Comparison of ENCODE assay signal across 18 mouse cellular contexts in genomic region chr9:70281407-70281806, GRCm38 (mm10).
"Had no signal": no experiment of that assay in that cellular context is flagged by ENCODE, and none has a peak within 500 bp of the region (broad histone marks: within the 10 kb centered on the region; RNA-seq: fewer than 3 reads in every experiment).

No protein-coding gene starts in this region.

- H3K27me3 ChIP-seq: intestine, embryonic 15.5 days had no signal

- ATAC-seq: intestine, embryonic 15.5 days; liver, postnatal 0 days; lung, postnatal 0 days had no signal

- H3K9me3 ChIP-seq: intestine, embryonic 15.5 days had no signal

- H3K4me3 ChIP-seq: intestine, embryonic 15.5 days; layer of hippocampus, adult 2 months had no signal

- H3K36me3 ChIP-seq: intestine, embryonic 15.5 days had no signal

- DNase-seq: kidney, adult 11 months; kidney, adult 8-10 months; kidney, postnatal 14 days; layer of hippocampus, adult 9-11 months; liver, postnatal 0 days; lung, embryonic 14.5 days; midbrain, embryonic 14.5 days; retina, postnatal 1 day; right cerebral cortex, postnatal 25 days; spleen, adult 18-20 months; thymus, postnatal 25 days had no signal

- H3K4me2 ChIP-seq: intestine, embryonic 15.5 days; liver, embryonic 11.5 days; lung, embryonic 14.5 days; midbrain, embryonic 11.5 days had no signal

- H3K9ac ChIP-seq: intestine, embryonic 15.5 days; liver, embryonic 14.5 days; liver, postnatal 0 days; lung, embryonic 14.5 days had no signal

- H3K27ac ChIP-seq: intestine, embryonic 15.5 days; layer of hippocampus, adult 2 months; liver, embryonic 14.5 days; macrophage had no signal
